In genomic region chr19:44301671-44302305, GRCm38 (mm10) we compare ENCODE assay signal across 8 mouse cellular contexts. TPM values are rescaled to one million over a fixed set of nuclear protein-coding genes. Genes with fewer than 3 reads are reported as not detected.
DNase-seq lines count a peak whose midpoint lies in the region; ATAC-seq and TF ChIP-seq lines count a peak whose summit lies in the region.
"Had no signal": no experiment of that assay in that cellular context is flagged by ENCODE, and none has a peak within 500 bp of the region (broad histone marks: within the 10 kb centered on the region; RNA-seq: fewer than 3 reads in every experiment).

No protein-coding gene starts in this region.

- H3K9me3 ChIP-seq in hindbrain, embryonic 14.5 days (ENCODE audit: control insufficient read depth, low read length) = no peaks in the 10 kb centered on the region
- no peaks in the 10 kb centered on the region for H3K9me3 ChIP-seq in hindbrain, embryonic 16.5 days (ENCODE audit: control insufficient read depth, low read length)
- H3K9me3 ChIP-seq in liver, embryonic 16.5 days (replicated peaks; ENCODE audit: control insufficient read depth, low read length) = no peaks in the 10 kb centered on the region

- DNase-seq in hindbrain, embryonic 14.5 days (ENCODE audit: low spot score) = no peak
- peak; percentile 63 for DNase-seq in 416B (ENCODE audit: low read depth)
- DNase-seq in kidney, postnatal 25 days = no peak
- no peak for DNase-seq in cerebellum, adult 9-10 months

- no peak overlapping the region for H3K27ac ChIP-seq in hindbrain, embryonic 14.5 days
- H3K27ac ChIP-seq in hindbrain, embryonic 16.5 days (ENCODE audit: low read depth, low read length) = no peak overlapping the region
- H3K27ac ChIP-seq in embryonic fibroblast, embryonic 13.5 days (ENCODE audit: insufficient read depth, low read length) = peak overlapping the region; percentile 55
- peak overlapping the region; percentile 72 for H3K27ac ChIP-seq in liver, embryonic 16.5 days (ENCODE audit: low read length)

- peaks cover 53% of the 10 kb centered on the region for H3K4me1 ChIP-seq in hindbrain, embryonic 14.5 days (replicated peaks; ENCODE audit: control insufficient read depth, insufficient read depth, low read length)
- peaks cover 60% of the 10 kb centered on the region for H3K4me1 ChIP-seq in hindbrain, embryonic 16.5 days (ENCODE audit: control insufficient read depth, insufficient read depth, low read depth, low read length)
- H3K4me1 ChIP-seq in embryonic fibroblast, embryonic 13.5 days (ENCODE audit: control insufficient read depth, insufficient read depth, low read length) = peaks cover 30% of the 10 kb centered on the region
- peaks cover 57% of the 10 kb centered on the region for H3K4me1 ChIP-seq in liver, embryonic 16.5 days (ENCODE audit: control insufficient read depth, low read depth, low read length)

- H3K4me3 ChIP-seq in hindbrain, embryonic 14.5 days (replicated peaks; ENCODE audit: low read length) = no peak overlapping the region
- H3K4me3 ChIP-seq in hindbrain, embryonic 16.5 days (ENCODE audit: low read length) = no peak overlapping the region
- peak overlapping the region; percentile 3; the same call in 1 of the 2 replicates for H3K4me3 ChIP-seq in embryonic fibroblast, embryonic 13.5 days (ENCODE audit: insufficient read depth, low read length)
- H3K4me3 ChIP-seq in liver, embryonic 16.5 days (ENCODE audit: low read depth, low read length) = peak overlapping the region; percentile 13; the same call in 1 of the 2 replicates

- peaks cover 100% of the 10 kb centered on the region for H3K36me3 ChIP-seq in hindbrain, embryonic 14.5 days (replicated peaks; ENCODE audit: control insufficient read depth, insufficient read depth)
- peaks cover 68% of the 10 kb centered on the region for H3K36me3 ChIP-seq in hindbrain, embryonic 16.5 days (ENCODE audit: control insufficient read depth, insufficient read depth, low read length)
- peaks cover 62% of the 10 kb centered on the region for H3K36me3 ChIP-seq in liver, embryonic 16.5 days (ENCODE audit: control insufficient read depth, insufficient read depth)

- H3K27me3 ChIP-seq in hindbrain, embryonic 14.5 days (ENCODE audit: control insufficient read depth, insufficient read depth, low read length) = no peaks in the 10 kb centered on the region
- no peaks in the 10 kb centered on the region for H3K27me3 ChIP-seq in hindbrain, embryonic 16.5 days (replicated peaks; ENCODE audit: control insufficient read depth, insufficient read depth, low read length)
- H3K27me3 ChIP-seq in liver, embryonic 16.5 days (ENCODE audit: control insufficient read depth, insufficient read depth, low read depth, low read length) = no peaks in the 10 kb centered on the region

- ATAC-seq in hindbrain, embryonic 14.5 days (ENCODE audit: low FRiP score) = no peak
- no peak for ATAC-seq in hindbrain, embryonic 16.5 days
- peak; percentile 63 for ATAC-seq in liver, embryonic 16.5 days (ENCODE audit: low read depth)

- WGBS in hindbrain, embryonic 14.5 days = 80% methylated on average over 9 of the region's 9 CpGs
- WGBS in hindbrain, embryonic 16.5 days = 70% methylated on average over 9 of the region's 9 CpGs
- 28% methylated on average over 9 of the region's 9 CpGs for WGBS in liver, embryonic 16.5 days (ENCODE audit: insufficient replicate concordance)

- no peak overlapping the region for H3K9ac ChIP-seq in hindbrain, embryonic 14.5 days
- H3K9ac ChIP-seq in hindbrain, embryonic 16.5 days (ENCODE audit: low read depth, low read length) = no peak overlapping the region
- no peak overlapping the region for H3K9ac ChIP-seq in liver, embryonic 16.5 days (ENCODE audit: low read depth, low read length)
- H3K9ac ChIP-seq: lung, embryonic 14.5 days had no signal

- TF ChIP-seq CTCF in embryonic fibroblast, embryonic 13.5 days (IDR thresholded peaks at IDR 0.05; ENCODE audit: borderline replicate concordance, insufficient read depth, low read length) = no peak

- TF ChIP-seq POLR2A in embryonic fibroblast, embryonic 13.5 days (IDR thresholded peaks at IDR 0.05; ENCODE audit: low read depth, low read length) = no peak

- peak overlapping the region; percentile 19; the same call in 1 of the 2 replicates for H3K4me2 ChIP-seq in hindbrain, embryonic 14.5 days (replicated peaks)
- H3K4me2 ChIP-seq in hindbrain, embryonic 16.5 days (ENCODE audit: low read length) = no peak overlapping the region; the same call in 1 of the 2 replicates
- peak overlapping the region; percentile 48 for H3K4me2 ChIP-seq in liver, embryonic 16.5 days (ENCODE audit: low read depth, low read length)

RNA-seq across cellular contexts. Expression of gene Scd2, which starts 8.3 kb away (rescaled TPM):
- 323 and 381 TPM in 2 replicates for polyA plus RNA-seq in hindbrain, embryonic 14.5 days (2014; fragmentation: Nextera tagmentation; extraction: Ambion mirVana)
- polyA plus RNA-seq in hindbrain, embryonic 16.5 days (2015; fragmentation: Nextera tagmentation; extraction: Ambion mirVana) = 290 and 322 TPM in 2 replicates
- 442 and 478 TPM in 2 replicates for polyA plus RNA-seq in embryonic fibroblast, embryonic 13.5 days (2011; ENCODE audit: insufficient read length, low read depth, missing spikeins)
- polyA plus RNA-seq in liver, embryonic 16.5 days (2015; fragmentation: Nextera tagmentation; extraction: Ambion mirVana) = 131 and 147 TPM in 2 replicates

RNA-seq across cellular contexts. Expression of gene Scd4, which starts 31.1 kb away (rescaled TPM):
- 0.25 and 0.30 TPM in 2 replicates for polyA plus RNA-seq in hindbrain, embryonic 14.5 days (2014; fragmentation: Nextera tagmentation; extraction: Ambion mirVana)
- 0.16 and 0.21 TPM in 2 replicates for polyA plus RNA-seq in hindbrain, embryonic 16.5 days (2015; fragmentation: Nextera tagmentation; extraction: Ambion mirVana)
- 0.35 and 0.72 TPM in 2 replicates for polyA plus RNA-seq in embryonic fibroblast, embryonic 13.5 days (2011; ENCODE audit: insufficient read length, low read depth, missing spikeins)
- polyA plus RNA-seq in liver, embryonic 16.5 days (2015; fragmentation: Nextera tagmentation; extraction: Ambion mirVana) = 0.04 and 0.07 TPM in 2 replicates
- polyA plus RNA-seq: lung, embryonic 14.5 days had no signal

Comparison
In these comparisons a context has a peak if more than half of its experiments do, and no peak if none do; other contexts are left out.
1. H3K27ac ChIP-seq: peak in embryonic fibroblast, embryonic 13.5 days (single experiment) and liver, embryonic 16.5 days (single experiment); none in hindbrain, embryonic 14.5 days (single experiment) and hindbrain, embryonic 16.5 days (single experiment).
2. H3K4me3 ChIP-seq: peak in embryonic fibroblast, embryonic 13.5 days (single experiment) and liver, embryonic 16.5 days (single experiment); none in hindbrain, embryonic 14.5 days (single experiment) and hindbrain, embryonic 16.5 days (single experiment).